Mouse (Mus musculus): ENCODE measurements around the gene Fam172a. TPM values are rescaled to one million over a fixed set of nuclear protein-coding genes. Genes with fewer than 3 reads are reported as not detected.

Gene Fam172a
- polyA plus RNA-seq, 1 experiment from 2014 or later = 11.6 TPM

- Histone ChIP-seq H3K27me3 (no peaks in the 10 kb centered on the region), H3K4me1 (replicated peaks) (no peaks in the 10 kb centered on the region), H3K9ac (no peak overlapping the region), H3K27ac (no peak overlapping the region), H3K36me3 (no peaks in the 10 kb centered on the region), H3K9me3 (replicated peaks) (no peaks in the 10 kb centered on the region), H3K4me3 (replicated peaks) (no peak overlapping the region), H3K4me2 (no peak overlapping the region)
- WGBS (ENCODE audit: insufficient replicate concordance) = 69% methylated on average over 5 of the region's 5 CpGs
- DNase-seq (no peak), ATAC-seq (ENCODE audit: low read depth) (no peak)
Observed at GRCm38 (mm10) chr13:78045116-78045515, 343.3 kb downstream of the Fam172a start.

- no peaks in the 10 kb centered on the region for H3K4me1 ChIP-seq (replicated peaks)
- WGBS (ENCODE audit: insufficient replicate concordance) = 65% methylated on average over 4 of the region's 4 CpGs
- H3K27me3 ChIP-seq = no peaks in the 10 kb centered on the region
- H3K4me3 ChIP-seq (replicated peaks) = no peak overlapping the region
- H3K27ac ChIP-seq = no peak overlapping the region
- H3K36me3 ChIP-seq = no peaks in the 10 kb centered on the region
- H3K9ac ChIP-seq = no peak overlapping the region
- no peaks in the 10 kb centered on the region for H3K9me3 ChIP-seq (replicated peaks)
- DNase-seq = no peak
- H3K4me2 ChIP-seq = no peak overlapping the region
- no peak for ATAC-seq (ENCODE audit: low read depth)
Observed at GRCm38 (mm10) chr13:78087751-78088150, 385.9 kb downstream of the Fam172a start.

- DNase-seq (no peak), ATAC-seq (ENCODE audit: low read depth) (no peak)
- no peaks in the 10 kb centered on the region for H3K9me3 ChIP-seq (replicated peaks)
- H3K4me2 ChIP-seq = no peak overlapping the region
- no peaks in the 10 kb centered on the region for H3K4me1 ChIP-seq (replicated peaks)
- H3K27me3 ChIP-seq = no peaks in the 10 kb centered on the region
- no peak overlapping the region for H3K27ac ChIP-seq
- no peaks in the 10 kb centered on the region for H3K36me3 ChIP-seq
- H3K9ac ChIP-seq = no peak overlapping the region
- no peak overlapping the region for H3K4me3 ChIP-seq (replicated peaks)
Observed at GRCm38 (mm10) chr13:78090701-78091100, 388.9 kb downstream of the Fam172a start.

- no peaks in the 10 kb centered on the region for H3K27me3 ChIP-seq
- H3K36me3 ChIP-seq = no peaks in the 10 kb centered on the region
- H3K27ac ChIP-seq = no peak overlapping the region
- DNase-seq = no peak
- ATAC-seq (ENCODE audit: low read depth) = no peak
- no peak overlapping the region for H3K4me3 ChIP-seq (replicated peaks)
- H3K9ac ChIP-seq = no peak overlapping the region
- 76% methylated on average over 3 of the region's 3 CpGs for WGBS (ENCODE audit: insufficient replicate concordance)
- H3K4me1 ChIP-seq (replicated peaks) = no peaks in the 10 kb centered on the region
- H3K4me2 ChIP-seq = no peak overlapping the region
- H3K9me3 ChIP-seq (replicated peaks) = no peaks in the 10 kb centered on the region
Observed at GRCm38 (mm10) chr13:78091949-78092348, 390.1 kb downstream of the Fam172a start.

GRCm38 (mm10) chr13:78094352-78094751 is 392.5 kb downstream of the Fam172a start:
- no peak overlapping the region for H3K4me3 ChIP-seq (replicated peaks)
- DNase-seq (no peak), ATAC-seq (ENCODE audit: low read depth) (no peak)
- H3K27me3 ChIP-seq = no peaks in the 10 kb centered on the region
- H3K36me3 ChIP-seq = no peaks in the 10 kb centered on the region
- no peaks in the 10 kb centered on the region for H3K4me1 ChIP-seq (replicated peaks)
- H3K4me2 ChIP-seq = no peak overlapping the region
- H3K27ac ChIP-seq = no peak overlapping the region
- no peaks in the 10 kb centered on the region for H3K9me3 ChIP-seq (replicated peaks)
- 62% methylated on average over 2 of the region's 2 CpGs for WGBS (ENCODE audit: insufficient replicate concordance)
- H3K9ac ChIP-seq = no peak overlapping the region

- DNase-seq (no peak), ATAC-seq (ENCODE audit: low read depth) (no peak)
- no peak overlapping the region for H3K27ac ChIP-seq
- WGBS (ENCODE audit: insufficient replicate concordance) = 71% methylated on average over 1 of the region's 1 CpGs
- H3K4me1 ChIP-seq (replicated peaks) = no peaks in the 10 kb centered on the region
- H3K4me3 ChIP-seq (replicated peaks) = no peak overlapping the region
- no peaks in the 10 kb centered on the region for H3K27me3 ChIP-seq
- no peak overlapping the region for H3K4me2 ChIP-seq
- H3K9me3 ChIP-seq (replicated peaks) = no peaks in the 10 kb centered on the region
- no peak overlapping the region for H3K9ac ChIP-seq
- no peaks in the 10 kb centered on the region for H3K36me3 ChIP-seq
Observed at GRCm38 (mm10) chr13:78095071-78095973, 393.5 kb downstream of the Fam172a start.

- Histone ChIP-seq H3K27ac (no peak overlapping the region), H3K4me1 (replicated peaks) (no peaks in the 10 kb centered on the region), H3K9ac (no peak overlapping the region), H3K4me3 (replicated peaks) (no peak overlapping the region), H3K4me2 (no peak overlapping the region), H3K9me3 (replicated peaks) (no peaks in the 10 kb centered on the region), H3K36me3 (no peaks in the 10 kb centered on the region), H3K27me3 (no peaks in the 10 kb centered on the region)
- WGBS (ENCODE audit: insufficient replicate concordance) = 48% methylated on average over 5 of the region's 5 CpGs
- DNase-seq = no peak
- ATAC-seq (ENCODE audit: low read depth) = no peak
Observed at GRCm38 (mm10) chr13:78098858-78099445, 397.1 kb downstream of the Fam172a start.

GRCm38 (mm10) chr13:78099746-78100530 is 398.1 kb downstream of the Fam172a start:
- DNase-seq = no peak
- H3K9ac ChIP-seq = no peak overlapping the region

GRCm38 (mm10) chr13:78100664-78101063 is 398.8 kb downstream of the Fam172a start:
- no peak for DNase-seq
- no peaks in the 10 kb centered on the region for H3K4me1 ChIP-seq (replicated peaks)
- H3K9me3 ChIP-seq (replicated peaks) = no peaks in the 10 kb centered on the region
- no peak overlapping the region for H3K9ac ChIP-seq
- 67% methylated on average over 3 of the region's 3 CpGs for WGBS (ENCODE audit: insufficient replicate concordance)
- ATAC-seq (ENCODE audit: low read depth) = no peak
- H3K36me3 ChIP-seq = no peaks in the 10 kb centered on the region
- H3K27me3 ChIP-seq = no peaks in the 10 kb centered on the region
- H3K27ac ChIP-seq = no peak overlapping the region
- H3K4me2 ChIP-seq = no peak overlapping the region
- no peak overlapping the region for H3K4me3 ChIP-seq (replicated peaks)

More at GRCm38 (mm10) chr13:78099746-78100530, 398.1 kb downstream of the Fam172a start:
- H3K27me3 ChIP-seq = no peaks in the 10 kb centered on the region
- no peaks in the 10 kb centered on the region for H3K36me3 ChIP-seq
- H3K4me2 ChIP-seq = no peak overlapping the region
- H3K9me3 ChIP-seq (replicated peaks) = no peaks in the 10 kb centered on the region
- ATAC-seq (ENCODE audit: low read depth) = no peak
- H3K4me3 ChIP-seq (replicated peaks) = no peak overlapping the region
- WGBS (ENCODE audit: insufficient replicate concordance) = 57% methylated on average over 3 of the region's 3 CpGs
- H3K4me1 ChIP-seq (replicated peaks) = no peaks in the 10 kb centered on the region
- no peak overlapping the region for H3K27ac ChIP-seq

- whole genome bisulfite sequencing (ENCODE audit: insufficient replicate concordance) = 44% methylated on average over 2 of the region's 2 CpGs
- no peaks in the 10 kb centered on the region for H3K36me3 ChIP-seq
- ATAC-seq (ENCODE audit: low read depth) (no peak), DNase-seq (no peak)
- H3K9me3 ChIP-seq (replicated peaks) = no peaks in the 10 kb centered on the region
- no peak overlapping the region for H3K27ac ChIP-seq
- no peaks in the 10 kb centered on the region for H3K4me1 ChIP-seq (replicated peaks)
- H3K4me2 ChIP-seq = no peak overlapping the region
- H3K27me3 ChIP-seq = no peaks in the 10 kb centered on the region
- no peak overlapping the region for H3K9ac ChIP-seq
- no peak overlapping the region for H3K4me3 ChIP-seq (replicated peaks)
Observed at GRCm38 (mm10) chr13:78102337-78102736, 400.5 kb downstream of the Fam172a start.

- Histone ChIP-seq H3K36me3 (no peaks in the 10 kb centered on the region), H3K9me3 (replicated peaks) (no peaks in the 10 kb centered on the region), H3K4me2 (no peak overlapping the region), H3K27me3 (no peaks in the 10 kb centered on the region), H3K27ac (no peak overlapping the region), H3K4me3 (replicated peaks) (no peak overlapping the region), H3K9ac (no peak overlapping the region), H3K4me1 (replicated peaks) (no peaks in the 10 kb centered on the region)
- 64% methylated on average over 3 of the region's 3 CpGs for WGBS (ENCODE audit: insufficient replicate concordance)
- no peak for DNase-seq
- ATAC-seq (ENCODE audit: low read depth) = no peak
Observed at GRCm38 (mm10) chr13:78104851-78105250, 403.0 kb downstream of the Fam172a start.

Data from liver, embryonic 13.5 days (tissue).